Mouse (Mus musculus) thymus, adult 2 months (tissue): Measurements from ENCODE around the gene Kcnh3.

Source experiments
- CTCF ChIP-seq: fragments of 200-500 bp; IDR thresholded peaks from 2 replicates; pipeline ENCODE4 v1.5.1; 2012; ENCODE audit warnings: mild to moderate bottlenecking, control low read depth, low read length, moderate library complexity, borderline replicate concordance; ENCODE audit not compliant: control insufficient read depth, poor library complexity, insufficient read depth; ENCODE audit errors: extremely low read depth
- POLR2A ChIP-seq: fragments of 200-500 bp; IDR thresholded peaks from 2 replicates; pipeline ENCODE4 v1.6.1; 2012; ENCODE audit warnings: mild to moderate bottlenecking, low read length, control low read depth, moderate library complexity; ENCODE audit not compliant: control insufficient read depth, poor library complexity, insufficient read depth; ENCODE audit errors: extremely low read depth

DNA sequence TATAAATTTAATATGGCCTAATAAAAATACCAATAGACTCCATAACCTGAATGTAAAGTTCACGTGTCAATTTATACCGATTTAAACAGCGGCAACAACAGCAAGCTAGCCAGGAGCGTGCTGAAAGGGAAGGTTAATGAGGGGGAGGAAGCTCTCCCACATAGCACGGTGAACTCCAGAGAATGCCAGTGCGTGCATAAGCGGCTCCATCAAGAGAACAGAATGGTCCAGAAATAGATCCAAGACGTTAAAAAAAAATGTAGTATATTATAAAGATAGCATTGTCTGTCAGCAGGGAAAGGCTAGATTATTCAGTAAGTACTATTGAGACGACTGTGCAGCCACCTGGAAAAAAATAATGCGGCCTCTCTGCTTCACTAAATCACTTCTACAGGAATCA lies 38.0 kb downstream of the Kcnh3 start:
- TF ChIP-seq CTCF (no peak), POLR2A (no peak)
